Mouse (Mus musculus) heart, embryonic 15.5 days (tissue): Measurements from ENCODE around the gene Zfp281. TPM values are rescaled to one million over a fixed set of nuclear protein-coding genes. Genes with fewer than 3 reads are reported as not detected.

Source experiments
- ATAC-seq: fragments of 200-750 bp; cut with Nextera tagmentation; replicated peaks from 2 replicates; pipeline ENCODE4 v1.8.0; 2017; ENCODE audit warnings: low read depth, moderate TSS enrichment; ENCODE audit not compliant: insufficient number of reproducible peaks, insufficient read depth, low FRiP score
- H3K27ac ChIP-seq: fragments of 300-500 bp; sonication (generic); 2 replicates; pipeline ENCODE4 v1.5.1; 2015; ENCODE audit warnings: mild to moderate bottlenecking, inconsistent platforms
- H3K27me3 ChIP-seq: fragments of 300-500 bp; sonication (generic); 2 replicates; pipeline ENCODE4 v1.6.1; 2015; ENCODE audit warnings: inconsistent platforms
- H3K36me3 ChIP-seq: fragments of 300-500 bp; sonication (generic); 2 replicates; pipeline ENCODE4 v1.6.1; 2015; ENCODE audit warnings: mild to moderate bottlenecking, inconsistent platforms
- H3K4me1 ChIP-seq: fragments of 300-500 bp; sonication (generic); replicated peaks from 2 replicates; pipeline ENCODE4 v1.6.1; 2015; ENCODE audit warnings: inconsistent platforms
- H3K4me2 ChIP-seq: fragments of 300-500 bp; sonication (generic); 2 replicates; pipeline ENCODE4 v1.6.1; 2015; ENCODE audit warnings: inconsistent platforms, mild to moderate bottlenecking, moderate library complexity
- H3K4me3 ChIP-seq: fragments of 300-500 bp; sonication (generic); 2 replicates; pipeline ENCODE4 v1.5.1; 2015; ENCODE audit warnings: mild to moderate bottlenecking, inconsistent platforms
- H3K9ac ChIP-seq: fragments of 300-500 bp; sonication (generic); 2 replicates; pipeline ENCODE4 v1.6.1; 2015; ENCODE audit warnings: mild to moderate bottlenecking, inconsistent platforms
- H3K9me3 ChIP-seq: fragments of 300-500 bp; sonication (generic); replicated peaks from 2 replicates; pipeline ENCODE4 v1.6.1; 2016; ENCODE audit warnings: inconsistent platforms
- WGBS: fragments of 180-500 bp; shearing (Covaris S2); methylation state at CpG from one replicate; pipeline ENCODE4 v1.1.7; 2015; ENCODE audit warnings: mixed read lengths; 5-methylcytosine and 5-hydroxymethylcytosine counted together
- polyA plus RNA-seq: library from polyadenylated mRNA; unstranded; fragments of >200 nt; fragmentation: Nextera tagmentation; extraction: Ambion mirVana; gene quantifications from 2 replicates; pipeline ENCODE4 v1.2.1, GENCODE M21; 2015

Gene Zfp281
- polyA plus RNA-seq, 1 experiment from 2014 or later, result 11.7 TPM

DNA sequence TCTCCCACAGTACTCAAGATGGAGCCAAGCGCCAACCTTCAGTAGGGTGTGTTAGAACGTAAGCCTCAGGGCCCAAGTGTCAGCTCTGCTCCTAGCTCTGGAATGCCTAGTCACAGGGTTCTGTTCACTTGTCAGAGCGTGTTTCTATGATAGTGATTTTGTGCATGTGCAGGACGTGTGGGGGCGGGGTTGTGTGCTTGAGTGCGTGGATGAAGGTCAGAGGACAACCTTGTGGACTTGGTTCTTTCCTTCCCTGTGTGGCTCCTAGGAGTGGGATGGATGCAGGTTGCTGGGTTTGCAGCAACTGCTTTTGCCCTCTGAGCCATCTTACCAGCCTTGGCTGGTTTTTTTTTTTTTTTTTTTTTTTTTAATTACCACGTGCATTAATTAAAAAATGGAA is 13.5 kb downstream of the Zfp281 start:
- Histone ChIP-seq H3K9ac (no peak overlapping the region), H3K27ac (no peak overlapping the region), H3K4me2 (no peak overlapping the region), H3K27me3 (no peaks in the 10 kb centered on the region), H3K4me3 (no peak overlapping the region), H3K36me3 (no peaks in the 10 kb centered on the region), H3K9me3 (no peaks in the 10 kb centered on the region), H3K4me1 (no peaks in the 10 kb centered on the region; the same call in 1 of the 2 replicates)
- 75% methylated on average over 7 of the region's 7 CpGs for WGBS
- ATAC-seq, result no peak

DNA sequence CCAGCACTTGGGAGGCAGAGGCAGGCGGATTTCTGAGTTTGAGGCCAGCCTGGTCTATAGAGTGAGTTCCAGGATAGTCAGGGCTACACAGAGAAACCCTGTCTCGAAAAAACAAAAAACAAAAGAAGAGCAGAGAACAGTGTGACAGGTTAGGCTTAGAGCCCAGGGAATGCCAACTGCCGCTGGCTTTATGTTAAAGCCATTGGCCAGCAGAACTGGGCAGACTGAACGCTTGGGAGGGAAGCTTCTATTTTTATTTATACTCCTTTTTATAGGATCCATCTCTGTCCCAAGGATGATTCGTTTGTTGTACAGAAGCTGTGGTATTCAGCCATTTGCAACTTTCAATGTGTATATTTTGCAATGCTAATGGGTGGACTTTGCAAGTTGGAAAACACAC is 14.0 kb downstream of the Zfp281 start:
- H3K9me3 ChIP-seq, result no peaks in the 10 kb centered on the region
- no peaks in the 10 kb centered on the region for H3K27me3 ChIP-seq
- 71% methylated on average over 5 of the region's 5 CpGs for WGBS

DNA sequence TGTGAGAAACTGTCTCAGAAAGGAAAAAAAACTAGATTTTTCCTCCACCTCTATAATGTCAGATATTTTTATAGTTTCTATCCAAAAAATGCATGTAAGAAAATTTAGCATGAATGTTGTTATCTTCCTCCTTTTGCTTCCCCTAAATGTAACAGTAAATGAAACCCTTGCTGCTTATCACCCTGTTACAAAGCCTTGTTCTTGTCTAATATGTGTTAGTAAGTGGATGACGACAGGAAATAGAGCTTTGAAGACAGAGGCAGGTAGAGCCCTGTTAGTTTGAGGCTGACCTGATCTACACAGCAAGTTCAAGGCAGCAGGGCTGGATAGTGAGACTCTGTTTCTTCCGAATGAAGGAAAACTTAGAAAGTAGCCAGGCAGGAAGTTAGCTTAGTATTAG is 14.5 kb downstream of the Zfp281 start:
- Histone ChIP-seq H3K4me3 (no peak overlapping the region), H3K36me3 (no peaks in the 10 kb centered on the region)

More for the DNA sequence above, 14.0 kb downstream of the Zfp281 start:
- no peak overlapping the region for H3K27ac ChIP-seq
- no peak overlapping the region for H3K9ac ChIP-seq
- no peak for ATAC-seq
- no peak overlapping the region for H3K4me3 ChIP-seq
- no peaks in the 10 kb centered on the region; the same call in 1 of the 2 replicates for H3K4me1 ChIP-seq
- H3K4me2 ChIP-seq, result no peak overlapping the region
- no peaks in the 10 kb centered on the region for H3K36me3 ChIP-seq

DNA sequence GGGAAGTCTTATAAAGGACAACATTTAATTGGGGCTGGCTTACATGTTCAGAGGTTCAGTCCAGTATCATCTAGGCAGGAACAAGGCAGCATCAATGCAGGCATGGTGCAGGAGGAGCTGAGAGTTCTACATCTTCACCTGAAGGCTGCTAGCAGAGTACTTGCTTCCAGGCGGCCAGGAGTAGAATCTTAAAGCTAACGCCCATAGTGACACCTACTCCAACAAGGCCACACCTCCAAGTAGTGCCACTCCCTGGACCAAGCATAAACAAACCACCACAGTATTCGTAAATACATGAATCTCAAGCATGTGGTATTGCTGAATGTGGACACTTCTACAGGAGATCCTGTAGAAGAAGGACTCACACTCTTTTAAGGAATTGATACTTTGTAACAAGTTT is 18.0 kb downstream of the Zfp281 start:
- Histone ChIP-seq H3K4me3 (no peak overlapping the region), H3K4me2 (no peak overlapping the region), H3K27me3 (no peaks in the 10 kb centered on the region), H3K27ac (no peak overlapping the region), H3K9me3 (no peaks in the 10 kb centered on the region), H3K36me3 (no peaks in the 10 kb centered on the region), H3K9ac (no peak overlapping the region), H3K4me1 (peaks cover 3% of the 10 kb centered on the region; the same call in 1 of the 2 replicates)
- 71% methylated on average over 3 of the region's 3 CpGs for WGBS
- no peak for ATAC-seq

More for the DNA sequence above, 14.5 kb downstream of the Zfp281 start:
- H3K27ac ChIP-seq, result no peak overlapping the region
- H3K27me3 ChIP-seq, result no peaks in the 10 kb centered on the region
- no peak overlapping the region for H3K9ac ChIP-seq
- no peak overlapping the region for H3K4me2 ChIP-seq
- no peaks in the 10 kb centered on the region for H3K9me3 ChIP-seq
- H3K4me1 ChIP-seq, result no peaks in the 10 kb centered on the region; the same call in 1 of the 2 replicates
- WGBS, result 48% methylated on average over 2 of the region's 2 CpGs
- no peak for ATAC-seq

DNA sequence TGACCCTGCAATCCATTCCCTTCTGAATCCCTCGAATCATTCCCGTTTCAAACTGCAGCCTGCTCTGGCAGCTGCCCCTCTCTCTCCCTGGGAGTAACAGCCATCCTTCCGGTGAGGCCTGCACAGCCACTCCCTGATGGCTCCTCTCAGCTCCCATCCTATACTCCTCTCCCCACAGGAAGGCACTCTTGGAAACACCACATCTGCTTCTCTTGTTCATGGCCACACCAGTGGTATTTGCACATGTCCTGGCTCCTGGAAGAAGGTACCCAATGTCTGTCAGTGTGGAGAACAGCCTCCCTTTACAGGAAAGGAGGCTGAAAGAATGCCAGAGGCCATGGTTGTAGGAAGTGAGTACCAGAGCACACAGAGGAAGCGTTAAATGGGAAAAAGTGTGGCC is 19.8 kb downstream of the Zfp281 start:
- Histone ChIP-seq H3K9me3 (no peaks in the 10 kb centered on the region), H3K27me3 (no peaks in the 10 kb centered on the region), H3K36me3 (no peaks in the 10 kb centered on the region), H3K9ac (no peak overlapping the region), H3K4me2 (no peak overlapping the region), H3K27ac (no peak overlapping the region), H3K4me3 (no peak overlapping the region), H3K4me1 (0 out of 2 replicates have a peak, but pooled peaks cover 3% of the 10 kb centered on the region)
- no peak; the same call in 1 of the 2 replicates for ATAC-seq
- WGBS, result 45% methylated on average over 4 of the region's 4 CpGs

DNA sequence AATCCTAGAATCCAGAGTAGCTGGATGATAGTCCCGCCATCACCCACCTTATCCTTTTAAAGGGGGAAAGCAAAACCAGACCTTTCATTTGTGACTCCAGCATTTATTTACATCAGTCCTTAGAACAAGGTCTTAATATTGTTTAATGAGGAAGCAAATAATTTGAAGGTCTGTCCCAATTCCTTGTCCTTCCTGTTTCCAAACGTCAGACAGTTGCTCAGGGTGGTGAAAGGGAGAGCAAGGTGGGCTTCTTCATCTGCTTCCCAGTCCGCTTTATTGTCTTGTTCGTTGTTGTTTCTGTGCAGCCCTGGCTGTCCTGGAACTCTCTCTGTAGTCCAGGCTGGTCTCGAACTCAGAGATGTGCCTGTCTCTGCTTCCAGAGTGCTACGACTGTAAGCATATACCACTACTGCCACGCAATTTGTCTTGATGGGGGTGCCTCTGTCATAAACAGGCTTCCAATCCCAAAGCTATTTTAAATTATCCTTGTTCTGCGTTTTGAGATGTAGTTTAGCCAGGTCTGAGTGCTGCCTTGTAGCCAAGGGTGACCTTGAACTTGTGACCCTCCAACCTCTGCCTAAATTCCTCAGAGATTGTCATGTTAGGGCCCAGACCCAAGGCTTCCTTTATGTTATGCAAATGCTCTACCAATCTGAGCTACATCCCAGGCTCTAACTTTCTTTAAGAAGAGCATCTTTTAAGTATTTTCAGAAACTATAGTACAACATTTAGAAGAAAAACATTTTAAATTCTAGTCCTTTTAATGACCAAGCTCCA is 21.3 kb downstream of the Zfp281 start:
- H3K4me2 ChIP-seq, result no peak overlapping the region
- no peak overlapping the region for H3K9ac ChIP-seq
- no peaks in the 10 kb centered on the region for H3K36me3 ChIP-seq
- no peak overlapping the region for H3K4me3 ChIP-seq
- WGBS, result 83% methylated on average over 8 of the region's 8 CpGs
- H3K27me3 ChIP-seq, result no peaks in the 10 kb centered on the region
- H3K27ac ChIP-seq, result no peak overlapping the region
- 0 out of 2 replicates have a peak, but pooled peaks cover 3% of the 10 kb centered on the region for H3K4me1 ChIP-seq
- no peaks in the 10 kb centered on the region for H3K9me3 ChIP-seq
- ATAC-seq, result no peak

DNA sequence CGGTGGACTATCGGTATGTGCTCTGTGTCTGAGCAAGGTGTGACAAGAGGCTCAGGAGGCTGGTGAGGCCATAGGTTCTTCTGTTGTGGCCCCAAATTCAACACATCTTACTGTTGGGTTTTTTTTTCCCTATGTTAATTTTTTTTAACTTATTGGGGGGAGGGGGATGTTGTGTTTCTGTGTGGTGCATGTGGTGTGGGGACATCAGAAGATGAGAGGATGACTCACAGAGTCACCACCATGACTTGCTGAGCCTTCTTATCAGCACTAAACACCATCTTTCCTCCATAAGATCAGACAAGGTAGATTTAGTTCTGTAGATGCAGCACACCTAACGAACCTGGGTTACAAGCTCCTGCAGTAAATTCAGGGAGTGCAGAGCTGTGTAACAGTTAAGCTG is 27.4 kb downstream of the Zfp281 start:
- Histone ChIP-seq H3K27ac (no peak overlapping the region), H3K9me3 (no peaks in the 10 kb centered on the region), H3K9ac (no peak overlapping the region), H3K4me3 (no peak overlapping the region), H3K27me3 (no peaks in the 10 kb centered on the region), H3K4me1 (0 out of 2 replicates have a peak, but pooled peaks cover 5% of the 10 kb centered on the region), H3K36me3 (no peaks in the 10 kb centered on the region), H3K4me2 (no peak overlapping the region)
- 89% methylated on average over 3 of the region's 3 CpGs for WGBS
- no peak for ATAC-seq

DNA sequence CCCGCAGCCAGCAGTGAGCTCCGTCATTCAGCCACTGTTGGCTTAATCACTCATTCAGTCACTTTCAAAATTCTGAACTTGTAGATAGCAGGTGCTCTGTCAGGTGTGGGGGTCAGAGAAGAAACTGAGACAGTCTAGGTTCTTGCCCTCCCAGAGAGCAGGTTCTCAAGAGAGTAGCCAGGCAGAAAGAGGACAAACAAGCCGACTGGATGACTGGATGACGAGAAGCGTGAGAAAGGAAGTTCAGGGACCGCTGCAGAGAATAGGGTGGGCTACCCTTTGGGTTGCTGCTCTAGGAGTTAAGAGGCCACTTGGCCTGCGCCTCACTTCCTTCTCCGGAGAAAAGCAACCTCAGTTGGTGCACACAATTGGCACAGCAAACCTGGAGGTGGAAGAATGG is 28.8 kb downstream of the Zfp281 start:
- WGBS, result 78% methylated on average over 8 of the region's 8 CpGs

DNA sequence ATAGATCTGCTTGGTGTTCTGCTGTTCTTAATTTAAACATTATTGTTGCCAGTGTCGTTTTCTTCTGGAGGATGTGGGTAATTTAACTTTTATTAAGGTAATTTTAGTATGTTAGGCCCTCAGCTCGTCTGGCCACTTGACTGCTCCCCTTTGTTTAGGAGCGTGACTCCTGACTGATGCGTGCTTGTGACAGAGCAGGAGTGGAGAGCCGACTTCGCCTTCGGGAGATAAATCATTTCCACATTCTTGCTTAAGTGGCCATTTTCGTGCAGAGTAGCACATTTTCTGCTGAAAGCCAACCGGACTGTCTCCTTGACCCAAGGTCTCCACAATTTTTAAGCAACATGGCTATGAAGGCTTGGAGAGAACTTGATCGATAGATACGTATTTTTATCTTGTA is 29.7 kb downstream of the Zfp281 start:
- Histone ChIP-seq H3K27me3 (no peaks in the 10 kb centered on the region), H3K27ac (no peak overlapping the region), H3K9ac (no peak overlapping the region), H3K4me2 (no peak overlapping the region), H3K9me3 (no peaks in the 10 kb centered on the region), H3K4me1 (0 out of 2 replicates have a peak, but pooled peaks cover 5% of the 10 kb centered on the region), H3K36me3 (no peaks in the 10 kb centered on the region), H3K4me3 (no peak overlapping the region)
- WGBS, result 53% methylated on average over 11 of the region's 11 CpGs
- no peak for ATAC-seq

More for the DNA sequence above, 28.8 kb downstream of the Zfp281 start:
- Histone ChIP-seq H3K9me3 (no peaks in the 10 kb centered on the region), H3K27me3 (no peaks in the 10 kb centered on the region), H3K4me3 (no peak overlapping the region), H3K36me3 (no peaks in the 10 kb centered on the region), H3K4me2 (no peak overlapping the region), H3K27ac (no peak overlapping the region), H3K4me1 (0 out of 2 replicates have a peak, but pooled peaks cover 5% of the 10 kb centered on the region), H3K9ac (no peak overlapping the region)
- no peak for ATAC-seq

DNA sequence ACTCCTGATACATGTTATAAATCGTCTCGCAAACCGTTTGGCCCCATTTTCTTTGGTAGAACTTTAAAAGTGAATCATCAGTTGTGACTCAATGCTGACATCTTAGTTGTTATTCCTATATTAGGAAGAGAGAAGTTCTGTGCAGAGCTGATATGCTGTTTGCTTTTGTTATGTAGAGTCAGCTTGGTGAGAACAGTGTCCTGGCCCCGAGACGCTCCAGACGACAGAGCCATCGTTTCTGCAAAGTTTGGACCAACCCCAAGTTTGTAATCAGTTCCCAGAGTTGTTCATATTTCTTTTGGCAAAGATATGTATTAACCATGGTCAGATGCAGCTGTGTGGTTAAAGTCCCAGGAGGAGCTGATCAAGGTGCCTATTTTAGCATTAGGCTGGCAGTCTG is 31.9 kb downstream of the Zfp281 start:
- H3K36me3 ChIP-seq, result no peaks in the 10 kb centered on the region
- no peaks in the 10 kb centered on the region for H3K27me3 ChIP-seq
- no peak overlapping the region for H3K4me3 ChIP-seq
- 44% methylated on average over 7 of the region's 7 CpGs for WGBS
- no peaks in the 10 kb centered on the region for H3K9me3 ChIP-seq
- no peak overlapping the region for H3K4me2 ChIP-seq
- H3K9ac ChIP-seq, result no peak overlapping the region
- peaks cover 8% of the 10 kb centered on the region; the same call in 1 of the 2 replicates for H3K4me1 ChIP-seq
- no peak overlapping the region for H3K27ac ChIP-seq
- ATAC-seq, result no peak

DNA sequence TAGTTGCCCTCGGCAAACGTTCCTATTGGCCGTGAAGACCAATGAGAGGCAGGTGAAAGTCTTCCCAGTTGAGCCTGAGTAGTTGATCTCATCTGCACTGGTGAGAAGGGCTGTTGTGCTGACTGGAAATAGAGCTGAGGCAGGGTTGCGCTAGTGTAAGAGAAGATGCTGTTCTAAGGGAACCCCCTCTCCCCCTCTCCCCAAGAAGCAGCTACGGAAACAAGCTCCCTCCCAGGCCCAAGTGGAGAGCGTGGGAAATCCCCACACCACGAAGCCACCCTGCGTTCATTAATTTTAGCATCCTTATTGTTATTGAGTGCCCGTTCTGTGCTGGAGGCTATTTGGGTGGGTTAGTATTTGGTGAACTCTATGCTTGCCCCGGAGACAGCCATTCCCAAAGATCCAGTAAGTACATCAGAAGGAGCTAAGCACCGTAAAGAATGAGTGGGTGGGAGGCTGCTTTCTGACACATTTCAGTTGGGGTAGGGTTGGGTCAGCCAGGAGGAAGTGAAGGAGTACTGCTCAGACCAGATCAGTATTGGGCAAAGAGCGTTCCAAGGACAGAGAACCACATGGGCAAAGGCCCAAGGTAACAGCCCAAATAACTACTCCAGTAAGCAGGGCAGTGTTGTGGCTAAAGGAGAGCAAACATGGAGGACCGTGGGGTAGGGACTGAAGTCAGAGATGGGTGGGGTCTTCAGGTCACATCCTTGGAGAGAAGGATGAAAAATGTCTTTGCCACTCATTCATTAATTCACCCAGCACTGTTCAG is 33.9 kb downstream of the Zfp281 start:
- no peaks in the 10 kb centered on the region for H3K27me3 ChIP-seq
- H3K9me3 ChIP-seq, result no peaks in the 10 kb centered on the region
- 87% methylated on average over 13 of the region's 13 CpGs for WGBS
- H3K9ac ChIP-seq, result no peak overlapping the region
- H3K4me3 ChIP-seq, result no peak overlapping the region
- H3K4me1 ChIP-seq, result peaks cover 12% of the 10 kb centered on the region; the same call in 1 of the 2 replicates
- no peak for ATAC-seq
- no peak overlapping the region for H3K27ac ChIP-seq
- H3K36me3 ChIP-seq, result no peaks in the 10 kb centered on the region
- H3K4me2 ChIP-seq, result no peak overlapping the region
